Mouse (Mus musculus): ENCODE measurements at regions not wholly inside any gene's neighbourhood (a gene's known extent, or its start where the extent isn't known, plus 50 kb on each side); places are given as distances from the start of the nearest gene placed in this dataset.

DNA sequence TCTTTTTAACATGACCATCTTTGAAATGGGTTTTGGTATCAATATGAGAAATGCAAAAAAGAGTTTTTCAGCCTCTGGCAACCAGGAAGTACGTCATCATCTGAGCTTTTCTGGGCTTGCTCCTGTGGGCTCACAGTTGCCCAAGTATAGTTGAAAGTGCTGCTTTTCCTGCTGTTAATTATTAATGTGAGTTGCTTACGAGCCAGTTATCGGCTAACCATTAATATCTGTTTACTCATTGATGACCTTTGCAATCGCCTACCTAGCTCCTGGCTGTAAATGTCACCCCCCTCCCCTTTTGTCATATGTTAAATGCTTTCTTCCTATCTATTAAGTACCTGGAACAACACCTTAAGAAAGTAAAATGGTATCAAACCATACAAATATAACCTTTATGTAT lies 135.3 kb upstream of the Nr2f2 start:
- TF ChIP-seq CTCF (IDR thresholded peaks at IDR 0.05; ENCODE audit: extremely low read depth, insufficient read length, insufficient replicate concordance, low read depth, low read length), result no peak
- TF ChIP-seq POLR2A (IDR thresholded peaks at IDR 0.05; ENCODE audit: low read depth, low read length), result no peak
